Mouse (Mus musculus) lung, adult 2 months (tissue): ENCODE measurements at regions not wholly inside any gene's neighbourhood (a gene's known extent, or its start where the extent isn't known, plus 50 kb on each side); places are given as distances from the start of the nearest gene placed in this dataset.

Experiments used
- CTCF ChIP-seq: fragments of 200-500 bp; IDR thresholded peaks from 2 replicates; pipeline ENCODE4 v1.5.1; 2011; ENCODE audit warnings: mild to moderate bottlenecking, low read length, control low read depth; ENCODE audit not compliant: insufficient read depth
- POLR2A ChIP-seq: fragments of 200-500 bp; IDR thresholded peaks from 2 replicates; pipeline ENCODE4 v1.6.1; 2011; ENCODE audit warnings: low read depth, mild to moderate bottlenecking, control low read depth, low read length, borderline replicate concordance; ENCODE audit errors: extremely low read depth

GRCm38 (mm10) chr9:33837666-33838380 lies 647.9 kb upstream of the Kirrel3 start:
- TF ChIP-seq POLR2A (no peak), CTCF (no peak)
